Mouse (Mus musculus): ENCODE data around the gene Fam234b.
A peak's percentile ranks its signal among the peaks of the same experiment; 100 is the strongest.

Gene Fam234b

GRCm38 (mm10) chr6:135228465-135228941 lies 30.7 kb downstream of the Fam234b start:
- peak; percentile 31 for DNase-seq (ENCODE audit: extremely low spot score)

- no peak for DNase-seq (ENCODE audit: extremely low spot score)
These were observed 32.8 kb downstream of the Fam234b start for GRCm38 (mm10) chr6:135230586-135230985.

GRCm38 (mm10) chr6:135232443-135233182 lies 34.8 kb downstream of the Fam234b start:
- DNase-seq (ENCODE audit: extremely low spot score): no peak

DNA sequence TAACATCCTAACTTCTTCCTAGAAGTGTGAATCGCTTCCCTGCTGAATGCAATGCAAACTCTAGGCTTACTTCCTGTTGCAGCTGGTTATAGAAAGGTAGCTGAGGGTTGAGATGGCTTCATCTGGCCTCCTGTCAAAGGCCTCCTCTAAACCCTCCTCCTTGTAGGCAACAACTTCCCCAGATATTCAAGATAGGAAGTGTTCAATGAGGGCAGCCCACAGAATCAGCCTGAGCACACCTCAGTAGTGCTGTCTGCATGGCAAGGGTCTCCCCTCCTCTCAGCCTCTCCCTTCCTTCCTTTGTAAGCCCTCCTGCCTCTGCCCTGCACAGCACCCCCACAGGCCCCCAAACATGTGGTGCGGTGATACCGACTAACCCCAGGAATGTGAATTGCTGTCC lies 38.0 kb downstream of the Fam234b start:
- DNase-seq (ENCODE audit: extremely low spot score): no peak

GRCm38 (mm10) chr6:135236576-135236975 lies 38.8 kb downstream of the Fam234b start:
- DNase-seq (ENCODE audit: extremely low spot score): no peak

DNA sequence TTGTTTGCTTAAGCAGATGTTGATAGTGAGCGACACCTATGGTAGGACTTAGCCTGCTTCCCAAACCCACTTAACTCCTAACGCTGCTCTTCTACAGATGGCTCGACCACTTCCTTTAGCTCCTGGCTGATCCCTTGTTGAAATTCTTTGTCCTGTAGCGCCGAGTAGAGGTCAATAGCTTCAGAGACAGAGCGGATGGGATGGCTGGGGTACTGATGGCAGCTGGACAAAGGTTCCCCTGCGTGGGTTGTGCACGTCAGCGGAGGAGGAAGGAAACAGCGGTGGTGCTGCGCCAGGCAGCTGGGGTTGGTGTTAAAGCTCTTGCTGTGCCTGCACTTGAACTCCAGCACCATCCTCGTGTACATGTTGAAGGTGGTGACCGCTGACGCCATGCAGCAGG lies 39.5 kb downstream of the Fam234b start:
- DNase-seq (ENCODE audit: extremely low spot score): no peak

DNA sequence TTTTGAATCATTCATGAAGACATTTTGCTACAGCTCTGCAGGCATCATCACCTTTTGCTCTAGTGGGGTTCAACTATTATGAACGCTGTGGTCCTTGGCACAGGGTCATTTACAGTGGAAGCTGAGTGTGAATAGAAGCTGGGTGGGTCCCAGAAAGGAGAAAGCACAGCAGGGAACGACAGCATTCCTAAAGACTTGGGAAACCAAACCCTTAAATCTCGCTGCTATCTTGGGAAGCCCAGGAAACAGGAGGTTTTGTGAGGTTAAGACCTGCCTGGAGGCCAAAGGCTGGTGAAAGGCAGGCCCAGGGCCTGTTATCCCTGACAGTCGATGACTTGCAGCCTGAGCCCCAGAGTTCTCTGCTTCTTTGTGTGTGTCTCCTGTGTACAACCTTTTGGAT lies 40.4 kb downstream of the Fam234b start:
- DNase-seq (ENCODE audit: extremely low spot score): no peak

- no peak for DNase-seq (ENCODE audit: extremely low spot score)
These were observed 42.6 kb downstream of the Fam234b start for GRCm38 (mm10) chr6:135240361-135240760.

GRCm38 (mm10) chr6:135245586-135245985 lies 47.8 kb downstream of the Fam234b start:
- DNase-seq (ENCODE audit: extremely low spot score): no peak

DNA sequence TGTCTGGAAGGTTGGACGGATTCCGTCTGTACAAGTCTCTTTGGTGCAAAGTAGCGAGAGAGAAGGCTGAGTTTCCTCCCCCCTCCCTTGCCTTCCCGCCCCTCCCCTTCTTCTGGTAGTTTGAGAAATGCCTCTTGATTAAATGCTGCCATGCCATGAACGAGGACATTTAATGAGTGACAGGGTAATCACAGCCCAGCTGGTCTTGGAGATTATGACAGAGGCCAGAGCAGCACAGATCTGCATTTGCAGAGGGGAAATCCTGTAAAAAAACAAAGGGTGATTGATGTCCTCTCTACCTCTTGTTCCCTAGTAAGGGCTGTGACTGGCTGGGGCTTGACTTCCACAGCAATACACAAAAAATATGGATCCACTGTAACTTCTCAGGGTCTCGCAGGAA lies 50.1 kb downstream of the Fam234b start:
- DNase-seq (ENCODE audit: extremely low spot score): no peak

- DNase-seq (ENCODE audit: extremely low spot score): peak; percentile 71
These were observed 52.2 kb downstream of the Fam234b start for GRCm38 (mm10) chr6:135249846-135250531.

- no peak for DNase-seq (ENCODE audit: extremely low spot score)
These were observed 53.3 kb downstream of the Fam234b start for GRCm38 (mm10) chr6:135250926-135251699.

DNA sequence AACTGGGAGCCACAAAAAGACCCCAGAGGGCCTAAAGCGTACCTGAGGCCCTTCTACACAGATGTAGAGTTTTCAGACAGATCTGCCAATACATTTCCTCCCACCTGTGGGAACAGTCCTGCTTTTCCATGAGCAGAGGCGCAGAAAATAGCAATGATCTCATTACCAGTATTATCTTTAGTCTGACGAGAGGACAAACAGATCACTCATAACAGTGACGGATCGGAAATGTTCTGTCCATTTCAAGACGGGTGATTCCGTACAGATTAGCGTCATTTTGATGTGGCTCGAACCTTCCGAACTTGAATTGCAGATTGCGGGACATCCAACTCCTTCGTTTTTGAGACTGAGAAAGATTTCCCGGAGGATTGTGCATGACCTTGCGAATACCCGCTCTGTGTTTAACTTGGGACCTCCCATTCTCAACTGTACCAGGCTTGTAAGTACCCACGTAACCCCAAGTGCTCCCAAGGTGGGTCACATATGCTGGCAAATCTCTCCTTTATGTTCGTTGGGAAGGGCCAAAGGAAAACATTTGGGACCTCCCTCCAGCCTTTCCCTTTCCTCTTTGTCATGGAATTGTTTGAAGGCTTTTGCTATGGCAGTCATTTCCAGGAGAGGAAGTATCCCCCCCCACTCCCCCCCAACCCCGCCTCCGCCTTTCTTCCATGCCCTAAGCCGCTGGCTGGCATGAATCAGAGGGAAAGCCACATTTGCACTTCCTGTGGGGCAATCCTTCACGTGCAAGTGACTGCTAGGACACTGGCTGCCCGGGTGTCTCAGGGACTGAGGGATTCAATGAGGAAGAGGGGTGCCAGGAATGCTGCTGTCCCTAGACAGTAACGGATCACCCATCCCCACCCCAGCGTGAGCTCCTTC lies 54.3 kb downstream of the Fam234b start:
- DNase-seq (ENCODE audit: extremely low spot score): no peak

- peak; percentile 82 for DNase-seq (ENCODE audit: extremely low spot score)
These were observed 54.9 kb downstream of the Fam234b start for GRCm38 (mm10) chr6:135252728-135253077.

DNA sequence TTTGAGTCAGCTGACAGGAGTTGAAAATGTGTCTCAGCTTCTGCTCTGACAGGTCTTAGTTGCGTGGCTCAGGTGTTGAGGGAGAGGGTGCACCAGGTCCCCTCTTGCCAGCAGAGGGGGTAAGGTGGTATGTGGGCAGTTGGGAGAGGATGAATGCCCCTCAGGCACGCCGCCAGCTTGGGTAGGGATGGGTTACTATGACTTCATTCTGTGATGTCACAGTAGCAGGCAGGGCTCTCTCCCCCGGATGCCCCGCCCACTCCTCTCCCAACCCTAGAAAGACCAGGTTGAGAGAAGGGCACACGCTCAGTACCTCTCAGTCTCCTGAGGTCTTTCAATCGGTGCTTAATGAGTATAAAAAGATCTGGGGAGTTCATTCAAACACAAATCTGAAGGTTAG lies 56.4 kb downstream of the Fam234b start, which contains the start of gene Gsg1:
Gene Gsg1, minus strand, starts transcription at position 199 of the 400 bp plus-strand sequence.
- no peak for DNase-seq (ENCODE audit: extremely low spot score)

DNA sequence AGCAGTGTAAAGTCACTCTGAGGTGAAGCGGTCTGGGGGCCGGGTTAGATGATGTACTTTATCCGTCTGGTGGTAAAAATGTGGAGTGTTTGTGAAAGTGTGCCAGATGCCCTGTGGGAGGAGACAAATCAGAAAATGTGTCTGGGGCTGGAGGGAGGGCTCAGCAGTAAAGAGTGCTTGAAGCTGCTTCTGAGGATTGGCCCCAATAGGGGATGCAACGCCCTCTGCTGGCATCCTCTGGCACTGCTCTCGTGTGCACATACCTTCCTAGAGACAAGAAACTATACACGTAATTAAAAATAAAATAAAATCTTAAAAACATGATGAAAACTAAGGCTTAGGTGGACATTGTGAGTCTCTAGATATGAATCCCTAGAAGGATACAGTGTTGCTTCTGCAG lies 62.7 kb downstream of the Fam234b start:
- DNase-seq (ENCODE audit: extremely low spot score): no peak

- DNase-seq (ENCODE audit: extremely low spot score): no peak
These were observed 63.3 kb downstream of the Fam234b start for GRCm38 (mm10) chr6:135261124-135261523.

- no peak for DNase-seq (ENCODE audit: extremely low spot score)
These were observed 64.8 kb downstream of the Fam234b start for GRCm38 (mm10) chr6:135262565-135262964.

DNA sequence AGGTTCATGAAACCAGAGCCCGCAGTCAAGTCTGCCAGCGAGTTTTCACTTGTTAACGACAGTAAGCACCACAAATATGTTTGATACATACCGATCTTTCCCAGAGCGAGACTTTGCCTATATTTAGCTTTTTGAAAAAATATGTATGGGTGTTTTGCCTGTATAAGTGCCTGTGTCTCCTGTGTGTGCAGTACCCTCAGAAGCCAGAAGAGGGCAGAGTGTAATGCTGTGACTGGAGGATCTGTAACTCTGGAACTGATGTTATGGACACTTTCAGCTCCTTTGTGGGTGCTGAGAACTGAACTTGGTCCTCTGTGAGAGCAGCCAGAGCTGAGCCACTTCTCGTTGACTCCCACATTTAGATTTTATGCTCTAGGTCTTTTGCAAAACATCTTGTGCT lies 66.4 kb downstream of the Fam234b start:
- DNase-seq (ENCODE audit: extremely low spot score): no peak

- no peak for DNase-seq (ENCODE audit: extremely low spot score)
These were observed 68.3 kb downstream of the Fam234b start for GRCm38 (mm10) chr6:135266056-135266455.

DNA sequence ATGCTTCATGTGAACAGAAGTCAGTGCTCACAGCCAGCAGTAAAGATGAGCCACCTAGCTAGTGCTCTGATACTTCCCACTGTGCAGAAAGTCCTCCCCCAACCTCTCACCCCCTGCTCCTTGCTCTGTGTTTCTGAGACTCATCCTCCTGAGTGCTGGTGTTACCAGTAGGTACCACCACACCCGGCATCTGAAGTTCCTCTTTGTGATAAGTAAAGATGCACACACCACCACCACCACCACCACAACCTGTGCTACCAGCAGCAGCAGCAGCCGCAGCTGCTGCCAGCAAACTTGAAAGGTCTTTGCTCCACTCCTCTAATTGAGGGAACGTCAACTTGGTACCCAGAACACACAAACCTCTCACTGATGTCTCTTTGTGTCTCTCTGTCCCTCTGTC lies 69.4 kb downstream of the Fam234b start:
- DNase-seq (ENCODE audit: extremely low spot score): no peak

Measured in embryo, embryonic 9.5 days (tissue).